Mouse (Mus musculus): Measurements from ENCODE around the gene Mical3.

Mical3 gene

GRCm38 (mm10) chr6:120964179-120964578 is 166.6 kb downstream of the Mical3 start:
- no peak for DNase-seq (ENCODE audit: low spot score in 2 of 2)

GRCm38 (mm10) chr6:120960338-120961030 is 170.3 kb downstream of the Mical3 start:
- DNase-seq (ENCODE audit: low spot score in 2 of 2): no peak

- no peak for DNase-seq (ENCODE audit: low spot score in 2 of 2)
These were observed 173.5 kb downstream of the Mical3 start for GRCm38 (mm10) chr6:120957331-120957730.

DNA sequence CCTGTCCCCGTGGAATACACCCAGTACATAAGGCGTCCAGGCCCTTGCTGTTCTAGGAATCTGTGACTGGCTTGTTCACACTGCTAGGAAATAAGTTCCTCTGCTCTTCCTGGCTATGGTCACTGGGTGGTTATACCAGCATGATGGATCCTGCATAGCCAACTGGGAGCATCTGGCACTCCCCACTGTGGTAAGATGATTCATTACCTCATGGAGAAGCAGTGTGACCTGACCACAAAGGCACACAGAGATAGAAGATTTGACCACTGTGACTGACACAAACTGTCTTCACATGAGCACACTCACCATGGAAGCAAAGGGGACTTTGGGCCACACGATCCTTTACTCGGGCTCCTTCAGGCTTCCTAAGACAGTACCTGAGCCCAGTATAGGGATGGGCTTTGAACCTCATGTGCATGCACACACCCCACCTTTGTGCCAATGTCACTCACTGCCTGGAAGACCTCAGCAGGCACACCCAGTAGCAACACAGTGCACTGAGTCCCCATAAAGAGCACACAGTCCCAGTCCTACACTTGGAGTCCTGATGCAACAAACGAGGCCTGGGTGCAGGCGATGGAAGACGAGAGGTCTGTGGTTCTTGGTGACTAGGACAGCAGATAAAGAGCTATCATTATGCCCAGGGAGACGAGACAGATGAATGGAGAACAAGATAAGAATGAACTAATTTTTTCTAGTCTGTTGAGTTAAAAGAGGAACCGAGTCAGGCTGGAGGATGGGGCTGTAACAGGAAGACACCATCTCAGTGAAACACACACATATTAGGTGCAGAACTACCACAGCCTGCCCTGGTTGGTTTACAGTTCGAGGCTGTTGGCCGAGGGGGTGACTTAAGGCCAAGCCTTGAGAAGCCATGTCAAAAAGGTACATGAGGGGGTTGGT is 174.3 kb downstream of the Mical3 start:
- no peak for DNase-seq (ENCODE audit: low spot score in 2 of 2)

- DNase-seq (ENCODE audit: low spot score in 2 of 2): no peak
These were observed 175.6 kb downstream of the Mical3 start for GRCm38 (mm10) chr6:120955215-120955614.

GRCm38 (mm10) chr6:120954241-120954640 is 176.6 kb downstream of the Mical3 start:
- no peak for DNase-seq (ENCODE audit: low spot score in 2 of 2)

GRCm38 (mm10) chr6:120952475-120952874 is 178.3 kb downstream of the Mical3 start:
- no peak for DNase-seq (ENCODE audit: low spot score in 2 of 2)

DNA sequence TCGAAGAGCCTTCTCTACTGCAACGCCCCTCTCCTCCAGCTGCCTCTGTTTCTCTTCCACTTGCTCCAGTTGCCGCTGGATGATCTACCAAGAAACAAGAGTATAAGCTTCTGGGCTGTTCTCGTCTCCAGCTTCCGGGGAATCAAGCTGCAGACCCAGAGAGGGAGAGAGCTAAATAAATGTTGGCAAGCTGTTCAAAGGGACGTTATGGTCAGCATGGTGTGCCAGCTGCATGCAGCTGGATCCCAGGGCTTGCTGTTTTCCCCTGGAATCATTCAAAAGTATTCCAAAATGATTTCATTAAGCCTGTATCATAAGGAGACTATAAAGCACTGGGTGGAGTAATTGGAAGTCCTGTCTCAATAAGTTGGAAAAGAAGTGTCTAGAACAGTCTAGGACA is 179.5 kb downstream of the Mical3 start:
- no peak for DNase-seq (ENCODE audit: low spot score in 2 of 2)

- DNase-seq (ENCODE audit: low spot score in 2 of 2): no peak
These were observed 185.3 kb downstream of the Mical3 start for GRCm38 (mm10) chr6:120945510-120945909.

- no peak for DNase-seq (ENCODE audit: low spot score in 2 of 2)
These were observed 186.8 kb downstream of the Mical3 start for GRCm38 (mm10) chr6:120943964-120944363.

- no peak for DNase-seq (ENCODE audit: low spot score in 2 of 2)
These were observed 187.2 kb downstream of the Mical3 start for GRCm38 (mm10) chr6:120943551-120943950.

- no peak for DNase-seq (ENCODE audit: low spot score in 2 of 2)
These were observed 187.7 kb downstream of the Mical3 start for GRCm38 (mm10) chr6:120943079-120943478.

DNA sequence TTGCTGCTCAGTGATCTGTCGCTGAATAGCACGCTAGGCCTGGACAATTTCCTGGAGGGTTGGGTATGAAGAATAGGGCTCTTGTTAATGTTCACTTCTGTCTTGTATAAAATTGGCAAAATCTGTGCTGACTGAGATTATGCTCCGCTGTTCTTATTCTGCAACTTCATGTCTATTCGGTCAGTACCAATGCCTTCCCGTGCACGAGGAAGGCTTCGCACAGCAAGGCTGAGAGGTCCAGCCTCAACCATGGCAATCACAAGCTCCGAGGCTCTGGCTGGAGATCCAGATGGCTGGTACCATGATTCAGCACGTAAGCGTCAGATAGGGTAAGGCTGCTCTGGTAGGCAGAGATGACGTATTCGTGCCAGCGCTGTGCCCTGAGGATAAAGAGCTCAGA is 189.2 kb downstream of the Mical3 start:
- DNase-seq (ENCODE audit: low spot score in 2 of 2): no peak

GRCm38 (mm10) chr6:120941084-120941481 is 189.7 kb downstream of the Mical3 start:
- no peak for DNase-seq (ENCODE audit: low spot score in 2 of 2)

- DNase-seq (ENCODE audit: low spot score in 2 of 2): no peak
These were observed 190.2 kb downstream of the Mical3 start for GRCm38 (mm10) chr6:120940446-120941083.

DNA sequence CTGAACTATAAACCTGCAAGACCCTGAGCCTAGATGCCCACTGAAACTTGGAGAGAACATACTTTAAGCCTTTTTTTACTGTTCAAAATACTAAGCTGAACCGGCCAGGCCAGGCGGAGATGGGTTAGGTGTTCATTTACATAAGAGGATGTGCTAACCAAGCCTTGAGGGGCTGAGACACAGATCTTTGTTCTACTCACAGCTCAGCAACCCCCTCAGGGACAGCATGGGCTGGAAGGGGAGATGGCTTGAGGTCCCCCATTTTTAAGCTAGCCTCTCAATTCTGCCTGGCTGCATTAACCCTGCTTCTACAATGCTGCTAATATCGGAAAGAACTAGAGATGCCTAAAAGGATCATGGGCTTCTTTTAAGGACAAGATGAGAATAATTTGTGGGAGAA is 191.0 kb downstream of the Mical3 start:
- no peak for DNase-seq (ENCODE audit: low spot score in 2 of 2)

DNA sequence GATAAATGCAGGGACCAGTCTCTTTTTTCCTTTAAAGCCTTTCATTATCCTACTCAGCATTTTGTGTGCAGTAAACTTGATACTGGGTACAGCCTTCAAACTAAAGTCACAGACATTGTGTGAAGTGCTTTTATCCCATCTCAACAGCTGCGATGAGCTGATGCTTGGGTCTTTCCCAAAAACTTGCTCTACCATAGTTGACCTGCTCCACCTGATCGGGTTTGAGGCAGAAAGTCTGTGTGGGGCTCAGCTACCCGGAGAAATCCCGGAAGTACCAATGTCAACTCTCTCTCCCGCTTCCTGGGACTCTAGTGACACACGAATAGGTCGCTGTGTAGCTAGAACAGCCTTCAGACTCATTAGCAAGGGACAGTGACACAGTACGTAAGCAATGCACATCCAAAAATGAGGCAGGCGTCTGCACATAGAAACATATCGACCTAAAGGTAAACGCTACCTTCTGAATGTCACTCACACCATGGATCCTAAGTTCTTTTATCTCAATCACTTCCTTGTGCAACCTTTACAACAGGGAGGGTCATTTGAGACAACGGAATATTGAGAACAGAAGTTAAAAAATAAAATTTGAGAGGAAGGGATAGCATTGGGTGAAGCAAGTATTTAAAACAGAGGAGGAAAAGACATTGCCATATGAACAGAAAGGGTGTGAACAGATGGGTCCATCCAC is 191.9 kb downstream of the Mical3 start:
- no peak for DNase-seq (ENCODE audit: low spot score in 2 of 2)

GRCm38 (mm10) chr6:120937999-120938608 is 192.7 kb downstream of the Mical3 start:
- DNase-seq (ENCODE audit: low spot score in 2 of 2): no peak

- no peak for DNase-seq (ENCODE audit: low spot score in 2 of 2)
These were observed 193.6 kb downstream of the Mical3 start for GRCm38 (mm10) chr6:120937104-120937617.

DNA sequence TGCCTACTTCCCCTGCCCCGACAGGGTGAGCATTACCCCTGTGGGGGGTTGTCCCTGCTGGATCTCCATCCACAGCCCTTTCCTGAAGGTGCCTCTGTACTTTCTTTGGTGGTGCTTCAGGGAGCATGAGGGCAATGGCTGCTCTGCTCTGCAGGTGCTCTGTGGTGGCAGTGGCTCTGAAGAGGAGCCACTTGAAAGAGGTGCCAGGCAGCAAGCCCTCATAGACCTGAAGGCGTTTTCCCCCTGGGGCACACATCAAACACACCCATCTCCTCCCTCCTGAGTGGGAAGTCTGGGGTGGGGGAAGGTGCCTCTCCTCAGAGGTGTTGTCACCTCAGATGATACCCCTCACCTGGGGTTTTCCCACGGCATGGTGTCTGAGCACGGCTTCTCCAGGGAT is 196.6 kb downstream of the Mical3 start:
- no peak for DNase-seq (ENCODE audit: low spot score in 2 of 2)

DNA sequence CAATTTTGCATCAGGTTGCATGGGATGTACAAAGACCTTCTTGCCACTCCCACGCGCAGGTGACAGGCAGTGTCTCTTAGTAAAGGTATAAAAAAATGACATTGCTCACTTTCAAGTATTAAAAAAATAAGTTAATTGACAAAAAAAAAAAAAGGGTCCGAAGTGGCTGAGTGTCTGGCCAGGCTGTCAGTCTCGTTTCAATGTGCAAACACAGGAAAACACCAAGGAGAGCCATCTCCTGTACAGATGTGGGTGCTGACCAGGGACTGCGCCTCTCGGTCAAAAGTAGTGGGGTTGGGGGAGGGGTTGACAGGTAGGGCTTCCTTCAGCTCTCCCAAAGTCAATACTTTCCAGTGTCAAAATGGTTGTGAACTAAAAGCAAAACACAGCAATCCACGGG is 197.1 kb downstream of the Mical3 start:
- DNase-seq (ENCODE audit: low spot score in 2 of 2): no peak
